Mouse (Mus musculus) liver, adult 2 months (tissue): ENCODE measurements around the gene Gm20721.

Experiments
- CTCF ChIP-seq: fragments of 200-500 bp; IDR thresholded peaks from 2 replicates; pipeline ENCODE4 v1.5.1; 2011; ENCODE audit warnings: low read depth, low read length, control low read depth
- POLR2A ChIP-seq: fragments of 200-500 bp; IDR thresholded peaks from 2 replicates; pipeline ENCODE4 v1.6.1; 2011; ENCODE audit warnings: low read length, control low read depth; ENCODE audit not compliant: insufficient read depth; ENCODE audit errors: extremely low read depth

DNA sequence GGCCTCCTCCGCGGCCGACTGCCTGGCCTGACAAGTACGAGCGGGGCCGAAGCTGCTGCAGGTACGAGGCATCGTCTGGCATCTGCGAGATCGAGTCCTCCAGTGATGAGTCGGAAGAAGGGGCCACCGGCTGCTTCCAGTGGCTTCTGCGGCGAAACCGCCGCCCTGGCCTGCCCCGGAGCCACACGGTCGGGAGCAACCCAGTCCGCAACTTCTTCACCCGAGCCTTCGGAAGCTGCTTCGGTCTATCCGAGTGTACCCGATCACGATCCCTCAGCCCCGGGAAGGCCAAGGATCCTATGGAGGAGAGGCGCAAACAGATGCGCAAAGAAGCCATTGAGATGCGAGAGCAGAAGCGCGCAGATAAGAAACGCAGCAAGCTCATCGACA lies 46.7 kb downstream of the Gm20721 start:
- TF ChIP-seq POLR2A (no peak), CTCF (no peak)
